Mouse (Mus musculus): ENCODE measurements at regions not wholly inside any gene's neighbourhood (a gene's known extent, or its start where the extent isn't known, plus 50 kb on each side); places are given as distances from the start of the nearest gene placed in this dataset.

DNA sequence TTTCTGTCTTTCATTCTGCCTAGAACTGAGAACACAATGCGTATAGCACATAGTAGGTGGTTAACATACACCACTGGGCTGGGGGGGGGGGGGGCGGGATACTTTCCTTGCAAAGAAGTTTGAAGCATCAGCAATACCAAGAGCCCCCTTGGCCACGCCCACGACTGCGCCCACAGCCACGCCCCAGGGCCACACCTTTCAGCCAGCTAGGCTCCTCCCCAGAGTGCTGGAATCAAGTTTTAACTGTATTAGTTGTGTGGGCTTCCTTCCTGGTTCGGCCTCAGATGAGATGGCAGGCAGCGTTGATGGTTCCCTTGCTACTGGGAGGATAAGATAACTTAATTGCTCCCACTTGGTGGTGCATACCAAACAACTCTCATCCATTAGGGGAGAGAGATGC is 278.1 kb upstream of the Kcnab2 start:
- ATAC-seq (replicated peaks; ENCODE audit: low FRiP score) (no peak), DNase-seq (ENCODE audit: low spot score) (no peak)
- Histone ChIP-seq H3K9ac (ENCODE audit: low read depth, low read length) (no peak overlapping the region), H3K9me3 (ENCODE audit: control insufficient read depth, low read length) (no peaks in the 10 kb centered on the region), H3K27ac (ENCODE audit: low read depth, low read length) (no peak overlapping the region), H3K4me2 (no peak overlapping the region), H3K27me3 (replicated peaks; ENCODE audit: control insufficient read depth, insufficient read depth, low read length) (no peaks in the 10 kb centered on the region), H3K4me3 (ENCODE audit: low read depth, low read length) (no peak overlapping the region), H3K36me3 (ENCODE audit: control insufficient read depth, insufficient read depth, low read length) (no peaks in the 10 kb centered on the region), H3K4me1 (replicated peaks; ENCODE audit: control insufficient read depth, insufficient read depth, low read length) (no peaks in the 10 kb centered on the region)
- WGBS = 72% methylated on average over 8 of the region's 8 CpGs

DNA sequence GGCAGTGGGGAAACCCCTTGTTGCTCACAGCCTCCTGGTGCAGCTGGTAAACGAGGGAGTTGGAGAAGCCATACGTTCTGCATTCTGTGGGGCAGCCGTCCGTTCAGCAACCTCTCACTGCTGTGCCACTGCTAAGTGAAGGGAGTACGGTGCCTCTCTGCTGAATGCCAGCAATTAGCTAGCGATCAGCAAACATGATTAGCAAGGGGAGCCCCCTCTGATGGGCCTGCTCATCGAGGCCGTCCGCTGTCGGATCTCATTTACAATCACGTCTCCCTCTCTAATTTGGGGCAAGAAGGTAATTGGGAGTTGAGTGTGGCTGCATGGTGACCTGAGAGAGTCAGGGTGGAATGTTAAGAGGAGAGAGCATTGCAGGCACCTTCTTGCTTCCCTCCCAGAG is 266.7 kb upstream of the Kcnab2 start:
- 63% methylated on average over 11 of the region's 11 CpGs for WGBS

DNA sequence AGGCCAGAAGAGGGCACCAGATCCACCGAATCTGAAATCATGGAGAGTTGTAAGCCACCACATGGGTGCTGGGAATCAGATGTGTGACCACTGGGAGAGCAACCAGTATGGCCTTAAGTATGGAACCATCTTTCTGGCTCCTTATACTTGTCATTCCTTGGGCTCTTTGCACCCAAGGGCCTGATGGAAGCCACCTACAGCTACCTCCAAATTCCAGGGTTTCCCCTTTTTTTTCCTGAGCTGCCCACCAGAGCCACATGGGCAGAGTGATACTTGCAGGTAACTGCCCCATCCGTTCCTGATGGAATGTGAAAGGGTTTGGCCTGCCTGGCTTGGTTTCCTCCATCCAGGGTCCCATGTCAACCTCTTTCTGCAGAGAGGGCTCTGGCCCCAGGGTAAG is 255.3 kb upstream of the Kcnab2 start:
- H3K27me3 ChIP-seq (replicated peaks; ENCODE audit: control insufficient read depth, insufficient read depth, low read length) = no peaks in the 10 kb centered on the region
- H3K9ac ChIP-seq (ENCODE audit: low read depth, low read length) = no peak overlapping the region
- no peaks in the 10 kb centered on the region for H3K36me3 ChIP-seq (ENCODE audit: control insufficient read depth, insufficient read depth, low read length)
- ATAC-seq (replicated peaks; ENCODE audit: low FRiP score) (no peak), DNase-seq (ENCODE audit: low spot score) (no peak)
- H3K4me2 ChIP-seq = no peak overlapping the region
- 77% methylated on average over 2 of the region's 2 CpGs for WGBS
- no peaks in the 10 kb centered on the region; the same call in 1 of the 2 replicates for H3K9me3 ChIP-seq (ENCODE audit: control insufficient read depth, low read length)
- no peak overlapping the region for H3K4me3 ChIP-seq (ENCODE audit: low read depth, low read length)
- no peaks in the 10 kb centered on the region; the same call in 1 of the 2 replicates for H3K4me1 ChIP-seq (replicated peaks; ENCODE audit: control insufficient read depth, insufficient read depth, low read length)
- no peak overlapping the region for H3K27ac ChIP-seq (ENCODE audit: low read depth, low read length)

More for the DNA sequence above, 266.7 kb upstream of the Kcnab2 start:
- DNase-seq (ENCODE audit: low spot score) = no peak
- Histone ChIP-seq H3K4me3 (ENCODE audit: low read depth, low read length) (no peak overlapping the region), H3K4me1 (replicated peaks; ENCODE audit: control insufficient read depth, insufficient read depth, low read length) (no peaks in the 10 kb centered on the region), H3K36me3 (ENCODE audit: control insufficient read depth, insufficient read depth, low read length) (no peaks in the 10 kb centered on the region), H3K4me2 (no peak overlapping the region), H3K27ac (ENCODE audit: low read depth, low read length) (no peak overlapping the region), H3K9me3 (ENCODE audit: control insufficient read depth, low read length) (no peaks in the 10 kb centered on the region), H3K27me3 (replicated peaks; ENCODE audit: control insufficient read depth, insufficient read depth, low read length) (no peaks in the 10 kb centered on the region), H3K9ac (ENCODE audit: low read depth, low read length) (no peak overlapping the region)
- no peak for ATAC-seq (replicated peaks; ENCODE audit: low FRiP score)

DNA sequence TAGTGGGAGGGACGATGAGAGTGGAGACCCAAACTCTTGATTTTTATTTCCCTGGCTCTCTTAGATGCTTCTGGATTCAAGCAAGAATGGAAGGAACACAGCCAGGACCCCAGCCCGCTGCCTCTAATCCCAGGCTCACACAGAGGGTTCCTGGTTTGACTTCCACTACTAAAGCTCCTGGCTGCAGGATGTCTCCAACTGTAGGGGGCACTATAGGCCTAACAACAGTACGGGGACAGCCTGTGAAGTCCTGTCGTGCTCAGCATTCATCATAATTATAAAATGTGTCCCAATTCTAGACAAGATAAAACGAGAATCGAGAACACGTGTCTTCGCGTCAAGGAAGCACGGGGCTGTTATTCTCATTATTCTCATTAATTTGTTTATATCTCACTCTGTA is 254.3 kb upstream of the Kcnab2 start:
- H3K36me3 ChIP-seq (ENCODE audit: control insufficient read depth, insufficient read depth, low read length) = no peaks in the 10 kb centered on the region
- DNase-seq (ENCODE audit: low spot score) = no peak
- H3K4me2 ChIP-seq = no peak overlapping the region
- H3K4me1 ChIP-seq (replicated peaks; ENCODE audit: control insufficient read depth, insufficient read depth, low read length) = no peaks in the 10 kb centered on the region; the same call in 1 of the 2 replicates
- ATAC-seq (replicated peaks; ENCODE audit: low FRiP score) = no peak
- no peak overlapping the region for H3K27ac ChIP-seq (ENCODE audit: low read depth, low read length)
- H3K4me3 ChIP-seq (ENCODE audit: low read depth, low read length) = no peak overlapping the region
- WGBS = 74% methylated on average over 10 of the region's 10 CpGs
- no peaks in the 10 kb centered on the region for H3K27me3 ChIP-seq (replicated peaks; ENCODE audit: control insufficient read depth, insufficient read depth, low read length)
- no peaks in the 10 kb centered on the region; the same call in 1 of the 2 replicates for H3K9me3 ChIP-seq (ENCODE audit: control insufficient read depth, low read length)
- H3K9ac ChIP-seq (ENCODE audit: low read depth, low read length) = no peak overlapping the region

DNA sequence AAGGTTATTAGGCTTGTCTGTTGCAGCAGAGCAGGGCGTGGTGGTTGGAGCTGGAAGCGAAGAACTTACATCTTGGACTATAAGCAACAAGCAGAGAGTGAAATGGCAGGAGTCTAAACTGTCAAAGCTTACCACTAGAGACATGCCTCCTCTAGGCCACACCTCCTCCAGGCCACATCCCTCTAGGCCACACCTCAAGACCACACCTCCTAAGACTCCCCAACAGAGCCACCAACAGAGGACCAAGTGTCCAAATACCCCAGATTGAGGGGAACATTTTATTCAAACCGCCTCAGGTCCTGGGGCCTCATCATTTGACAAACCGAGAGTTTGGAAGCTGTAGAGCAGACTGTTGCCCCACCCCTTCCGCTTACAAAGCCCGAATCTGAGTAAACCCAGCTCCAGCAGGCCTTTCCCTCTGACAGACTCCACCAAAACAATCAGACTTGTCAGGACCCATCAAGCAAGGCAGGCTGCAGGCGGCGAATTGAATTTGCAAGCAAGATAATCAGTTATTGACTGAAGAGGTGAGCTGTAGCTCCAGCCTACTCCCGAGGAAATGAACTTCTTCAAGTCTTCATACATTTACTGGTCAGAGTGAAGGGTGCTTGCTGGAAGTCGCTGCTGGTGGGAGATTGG is 253.5 kb upstream of the Kcnab2 start:
- Histone ChIP-seq H3K4me1 (replicated peaks; ENCODE audit: control insufficient read depth, insufficient read depth, low read length) (no peaks in the 10 kb centered on the region; the same call in 1 of the 2 replicates), H3K9me3 (ENCODE audit: control insufficient read depth, low read length) (no peaks in the 10 kb centered on the region; the same call in 1 of the 2 replicates), H3K4me2 (no peak overlapping the region), H3K36me3 (ENCODE audit: control insufficient read depth, insufficient read depth, low read length) (no peaks in the 10 kb centered on the region), H3K27me3 (replicated peaks; ENCODE audit: control insufficient read depth, insufficient read depth, low read length) (no peaks in the 10 kb centered on the region), H3K9ac (ENCODE audit: low read depth, low read length) (no peak overlapping the region), H3K27ac (ENCODE audit: low read depth, low read length) (no peak overlapping the region), H3K4me3 (ENCODE audit: low read depth, low read length) (no peak overlapping the region)
- no peak for DNase-seq (ENCODE audit: low spot score)
- no peak for ATAC-seq (replicated peaks; ENCODE audit: low FRiP score)
- WGBS = 55% methylated on average over 10 of the region's 10 CpGs

DNA sequence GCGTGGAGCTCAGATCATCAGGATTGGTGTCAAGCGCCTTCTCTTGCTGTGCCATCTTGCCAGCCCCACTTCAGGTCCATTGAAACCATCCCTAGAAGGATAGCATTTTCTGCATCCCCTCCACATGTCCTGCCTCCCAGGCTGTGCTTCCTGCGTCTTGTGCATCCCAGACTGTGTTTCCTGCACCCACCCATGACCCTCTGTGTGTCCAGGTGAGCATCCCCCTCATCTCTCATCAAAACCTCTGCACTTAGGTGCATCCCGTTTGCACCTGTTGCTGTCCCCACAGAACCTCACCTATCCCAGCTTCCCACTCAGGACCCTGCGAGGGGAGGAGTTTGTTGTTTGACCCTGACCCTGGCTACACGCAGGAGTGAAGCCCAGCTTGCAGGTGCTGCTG is 251.8 kb upstream of the Kcnab2 start:
- no peak overlapping the region for H3K4me2 ChIP-seq
- 81% methylated on average over 6 of the region's 6 CpGs for WGBS
- H3K9me3 ChIP-seq (ENCODE audit: control insufficient read depth, low read length) = no peaks in the 10 kb centered on the region; the same call in 1 of the 2 replicates
- ATAC-seq (replicated peaks; ENCODE audit: low FRiP score) (no peak), DNase-seq (ENCODE audit: low spot score) (no peak)
- no peak overlapping the region for H3K27ac ChIP-seq (ENCODE audit: low read depth, low read length)
- no peaks in the 10 kb centered on the region for H3K36me3 ChIP-seq (ENCODE audit: control insufficient read depth, insufficient read depth, low read length)
- H3K9ac ChIP-seq (ENCODE audit: low read depth, low read length) = no peak overlapping the region
- H3K4me3 ChIP-seq (ENCODE audit: low read depth, low read length) = no peak overlapping the region
- H3K4me1 ChIP-seq (replicated peaks; ENCODE audit: control insufficient read depth, insufficient read depth, low read length) = no peaks in the 10 kb centered on the region
- no peaks in the 10 kb centered on the region for H3K27me3 ChIP-seq (replicated peaks; ENCODE audit: control insufficient read depth, insufficient read depth, low read length)

DNA sequence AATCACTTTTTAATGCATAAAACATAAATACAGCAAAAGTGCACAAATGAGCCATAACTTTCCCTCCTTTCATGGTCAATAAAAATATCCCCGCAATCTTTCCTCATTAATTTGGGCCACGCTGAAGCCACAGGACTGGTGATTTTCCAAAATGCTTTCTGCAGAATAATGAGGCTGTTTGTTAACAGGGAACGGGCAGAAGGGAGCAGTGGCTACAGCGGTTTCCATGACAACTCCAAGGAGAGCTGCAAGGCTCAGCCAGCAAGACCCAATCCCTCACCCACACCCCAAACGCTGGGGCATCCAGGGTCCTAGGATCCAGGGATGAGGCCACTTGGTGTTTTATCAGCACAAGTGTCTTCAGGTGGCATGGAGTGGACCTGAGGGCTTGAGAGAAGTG is 248.2 kb upstream of the Kcnab2 start:
- H3K36me3 ChIP-seq (ENCODE audit: control insufficient read depth, insufficient read depth, low read length) = no peaks in the 10 kb centered on the region
- H3K9me3 ChIP-seq (ENCODE audit: control insufficient read depth, low read length) = no peaks in the 10 kb centered on the region; the same call in 1 of the 2 replicates
- DNase-seq (ENCODE audit: low spot score) = no peak
- no peak overlapping the region for H3K27ac ChIP-seq (ENCODE audit: low read depth, low read length)
- WGBS = 66% methylated on average over 5 of the region's 5 CpGs
- H3K4me1 ChIP-seq (replicated peaks; ENCODE audit: control insufficient read depth, insufficient read depth, low read length) = no peaks in the 10 kb centered on the region
- H3K4me2 ChIP-seq = no peak overlapping the region
- ATAC-seq (replicated peaks; ENCODE audit: low FRiP score) = no peak
- no peak overlapping the region for H3K9ac ChIP-seq (ENCODE audit: low read depth, low read length)
- H3K27me3 ChIP-seq (replicated peaks; ENCODE audit: control insufficient read depth, insufficient read depth, low read length) = no peaks in the 10 kb centered on the region
- no peak overlapping the region for H3K4me3 ChIP-seq (ENCODE audit: low read depth, low read length)

DNA sequence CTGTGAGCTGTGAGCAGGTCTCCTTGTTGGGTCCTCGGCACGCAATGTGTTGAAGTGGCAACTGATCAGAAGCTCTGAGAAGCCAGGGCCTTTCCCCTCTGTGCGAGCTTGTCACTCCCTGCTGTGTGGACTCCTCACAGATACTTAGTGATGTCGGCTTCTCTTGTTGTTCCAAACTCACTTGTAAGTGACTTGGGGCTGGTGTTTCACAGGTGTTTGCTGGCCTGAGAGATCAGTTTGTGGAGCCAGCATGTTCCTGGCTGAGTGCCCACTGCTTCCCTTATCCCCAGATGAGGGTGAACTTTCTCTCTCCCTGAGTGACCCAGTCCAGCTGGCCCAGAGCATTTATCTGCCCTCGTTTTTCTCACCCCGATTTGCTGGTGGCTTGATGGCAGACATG is 247.8 kb upstream of the Kcnab2 start:
- 59% methylated on average over 6 of the region's 6 CpGs for WGBS
- no peak overlapping the region for H3K9ac ChIP-seq (ENCODE audit: low read depth, low read length)
- H3K4me1 ChIP-seq (replicated peaks; ENCODE audit: control insufficient read depth, insufficient read depth, low read length) = no peaks in the 10 kb centered on the region
- ATAC-seq (replicated peaks; ENCODE audit: low FRiP score) (no peak), DNase-seq (ENCODE audit: low spot score) (no peak)
- no peak overlapping the region for H3K27ac ChIP-seq (ENCODE audit: low read depth, low read length)
- H3K9me3 ChIP-seq (ENCODE audit: control insufficient read depth, low read length) = no peaks in the 10 kb centered on the region; the same call in 1 of the 2 replicates
- H3K4me2 ChIP-seq = no peak overlapping the region
- no peak overlapping the region for H3K4me3 ChIP-seq (ENCODE audit: low read depth, low read length)
- no peaks in the 10 kb centered on the region for H3K27me3 ChIP-seq (replicated peaks; ENCODE audit: control insufficient read depth, insufficient read depth, low read length)
- no peaks in the 10 kb centered on the region for H3K36me3 ChIP-seq (ENCODE audit: control insufficient read depth, insufficient read depth, low read length)

DNA sequence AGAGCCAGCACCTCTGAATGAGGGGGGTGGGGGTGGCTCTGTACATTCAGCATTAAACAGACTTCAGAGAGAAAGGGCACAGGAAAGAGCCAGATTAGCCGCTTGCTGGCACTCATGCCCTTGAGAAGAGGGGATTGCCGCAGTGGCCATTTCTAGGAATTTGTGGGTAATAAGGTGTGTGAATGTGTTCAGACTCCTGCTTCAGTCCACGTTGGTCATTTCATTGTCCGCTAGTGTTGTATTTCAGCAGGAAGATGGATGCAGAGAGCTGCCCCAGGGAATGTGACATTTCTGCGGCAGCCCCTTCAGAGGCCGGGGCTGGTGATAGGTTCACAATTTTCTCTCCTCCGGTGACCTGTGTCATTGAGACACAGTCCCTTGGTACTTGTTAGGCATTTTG is 247.1 kb upstream of the Kcnab2 start:
- 76% methylated on average over 7 of the region's 7 CpGs for WGBS
- Histone ChIP-seq H3K9ac (ENCODE audit: low read depth, low read length) (no peak overlapping the region), H3K4me3 (ENCODE audit: low read depth, low read length) (no peak overlapping the region), H3K36me3 (ENCODE audit: control insufficient read depth, insufficient read depth, low read length) (no peaks in the 10 kb centered on the region), H3K27ac (ENCODE audit: low read depth, low read length) (no peak overlapping the region), H3K4me2 (no peak overlapping the region), H3K27me3 (replicated peaks; ENCODE audit: control insufficient read depth, insufficient read depth, low read length) (no peaks in the 10 kb centered on the region), H3K4me1 (replicated peaks; ENCODE audit: control insufficient read depth, insufficient read depth, low read length) (no peaks in the 10 kb centered on the region), H3K9me3 (ENCODE audit: control insufficient read depth, low read length) (no peaks in the 10 kb centered on the region; the same call in 1 of the 2 replicates)
- ATAC-seq (replicated peaks; ENCODE audit: low FRiP score) (no peak), DNase-seq (ENCODE audit: low spot score) (no peak)
